Mouse (Mus musculus): ENCODE results near the gene Slc9a9.

GRCm38 (mm10) chr9:94670704-94671103 lies 995 bp downstream of the Slc9a9 start:
- no peak for TF ChIP-seq CTCF (IDR thresholded peaks at IDR 0.05; ENCODE audit: borderline replicate concordance, insufficient read depth, low read depth, low read length)
- TF ChIP-seq POLR2A (IDR thresholded peaks at IDR 0.05; ENCODE audit: borderline replicate concordance, insufficient read depth, low read length) = no peak

Measured in cerebellum, adult 2 months (tissue).